Mouse (Mus musculus): ENCODE results near the gene Slc30a2. TPM values are rescaled to one million over a fixed set of nuclear protein-coding genes. Genes with fewer than 3 reads are reported as not detected.

Gene Slc30a2
- total RNA-seq, 4 experiments from 2014 or later, result 0.49 TPM; not detected in 3

DNA sequence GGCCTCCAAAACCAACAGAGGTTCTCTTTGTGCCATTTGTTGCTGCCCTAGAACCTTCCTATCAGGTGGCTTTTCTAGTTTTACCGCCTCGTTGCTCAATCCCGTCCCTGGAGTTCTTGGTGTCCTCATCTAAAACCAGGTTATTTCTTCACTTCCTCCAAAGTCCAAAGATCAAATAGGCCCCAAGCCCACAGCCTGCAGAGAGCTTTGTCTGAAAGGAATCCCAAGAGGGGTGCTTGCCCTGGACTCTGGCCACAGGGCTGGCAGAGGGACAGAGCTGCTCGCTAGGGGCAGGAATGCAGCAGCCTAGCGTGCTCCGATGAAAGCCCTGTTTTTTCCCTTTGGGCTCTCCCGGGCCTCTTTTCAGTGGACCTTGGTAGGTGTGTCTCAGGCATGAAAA lies 54.1 kb downstream of the Slc30a2 start:
- DNase-seq (ENCODE audit: low spot score in 2 of 2), result no peak

DNA sequence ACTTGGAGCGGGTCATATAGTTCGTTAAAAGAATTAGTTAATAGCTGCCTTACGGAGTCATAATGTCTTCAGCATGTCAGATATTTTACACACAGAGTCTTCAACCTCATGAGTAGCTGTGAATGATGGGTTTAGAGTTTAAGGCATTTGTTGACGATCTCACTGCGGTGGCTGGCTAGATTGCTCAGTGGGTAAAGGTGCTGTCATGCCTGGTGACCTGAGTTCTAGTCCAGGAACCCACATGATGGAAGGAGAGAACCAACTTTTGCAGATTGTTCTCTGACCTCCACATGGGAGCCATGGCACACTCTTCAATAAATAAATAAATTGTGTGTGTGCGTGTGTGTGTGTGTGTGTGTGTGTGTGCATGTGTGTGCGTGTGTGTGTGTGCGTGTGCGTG lies 54.8 kb downstream of the Slc30a2 start:
- no peak for DNase-seq (ENCODE audit: low spot score in 2 of 2)

GRCm38 (mm10) chr4:134400206-134400605 lies 57.2 kb downstream of the Slc30a2 start:
- no peak for DNase-seq (ENCODE audit: low spot score in 2 of 2)

- DNase-seq (ENCODE audit: low spot score in 2 of 2), result peak; percentile 65 to 75
These were observed 58.2 kb downstream of the Slc30a2 start for GRCm38 (mm10) chr4:134401181-134401661.

GRCm38 (mm10) chr4:134401856-134402570 lies 59.0 kb downstream of the Slc30a2 start:
- no peak for DNase-seq (ENCODE audit: low spot score in 2 of 2)

DNA sequence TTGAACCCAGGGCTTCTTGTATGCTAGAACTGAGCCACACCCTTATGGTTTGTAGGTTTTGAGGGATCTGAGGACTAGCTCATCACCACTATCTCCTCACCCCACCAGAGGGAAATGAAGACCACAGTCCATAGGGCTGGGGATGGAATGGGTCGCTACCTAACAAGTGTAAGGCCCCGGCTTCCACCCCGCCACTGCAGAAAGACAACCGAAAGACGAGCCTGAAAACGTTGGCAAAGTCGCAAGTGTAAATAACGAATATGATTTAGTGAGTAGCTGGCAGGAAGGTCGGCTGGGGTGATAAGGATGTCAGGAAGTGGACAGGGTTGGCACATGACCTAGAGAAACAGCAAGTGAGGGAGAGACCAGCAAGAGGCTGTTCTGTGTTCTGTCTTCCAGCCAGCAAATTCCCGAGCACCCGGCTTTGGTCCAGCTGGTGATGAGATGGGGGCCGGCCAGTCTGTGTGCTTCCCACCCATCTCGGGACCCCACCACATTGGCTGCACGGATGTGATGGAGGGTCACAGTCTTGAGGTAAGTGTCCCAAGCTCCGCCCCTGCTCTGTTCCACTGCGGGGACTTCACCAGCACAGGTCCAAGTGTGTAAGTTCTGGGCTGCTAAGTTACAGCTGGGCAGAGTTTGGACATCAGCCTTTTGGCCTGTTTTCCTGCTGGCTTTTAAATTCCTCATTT lies 59.7 kb downstream of the Slc30a2 start:
- no peak for DNase-seq (ENCODE audit: low spot score in 2 of 2)

DNA sequence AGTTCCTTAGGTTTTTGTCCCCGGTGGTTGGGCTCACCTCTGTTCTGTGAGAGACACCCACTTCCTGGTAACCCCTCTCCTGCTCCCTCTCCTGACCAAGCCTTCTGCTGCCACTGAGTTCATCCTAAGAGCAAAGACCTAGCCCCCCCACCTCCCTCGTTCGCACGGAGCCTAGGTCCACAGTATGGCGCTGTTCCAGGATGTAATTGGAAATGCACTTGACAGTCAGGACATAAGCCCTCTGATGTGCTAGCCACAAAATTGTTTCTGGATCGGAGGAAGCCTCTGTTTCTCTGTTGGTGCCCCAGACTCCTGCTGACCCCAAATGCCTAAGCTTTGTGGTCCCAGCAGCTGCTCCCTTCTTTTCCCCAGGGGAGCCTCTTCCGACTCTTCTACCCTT lies 60.7 kb downstream of the Slc30a2 start:
- no peak for DNase-seq (ENCODE audit: low spot score in 2 of 2)

Other genes starting within 250 kb of the Slc30a2 start
- gene Cd52, start 248.1 kb upstream of the Slc30a2 start, total RNA-seq (2022), result 10 to 100 TPM in 2 of 4 experiments, 1 to 10 TPM in 2; 1.2 to 52.4 (median 18.2) TPM
- 10 to 100 TPM; 34.7 to 39.5 (median 35.6) TPM for gene Ubxn11, start 240.6 kb upstream of the Slc30a2 start, total RNA-seq (2022)
- gene Sh3bgrl3, start 214.4 kb upstream of the Slc30a2 start, total RNA-seq (2022), result 100 to 1,000 TPM; 185 to 289 (median 252) TPM
- gene Cep85, start 156.1 kb upstream of the Slc30a2 start, total RNA-seq (2022), result 10 to 100 TPM; 16.6 to 19.8 (median 18.6) TPM
- not detected for gene Gm7534, start 140.2 kb upstream of the Slc30a2 start, total RNA-seq (2022)
- under 1 TPM in 1 of 4 experiments, not detected in 3; 0.31 TPM for gene Catsper4, start 115.8 kb upstream of the Slc30a2 start, total RNA-seq (2022)
- gene Cnksr1, start 104.8 kb upstream of the Slc30a2 start, total RNA-seq (2022), result under 1 TPM; 0.51 to 0.89 (median 0.79) TPM
- not detected for gene E130218I03Rik, start 99.5 kb upstream of the Slc30a2 start, total RNA-seq (2022)
- 10 to 100 TPM in 3 of 4 experiments, 1 to 10 TPM in 1; 9.7 to 11.6 (median 11.2) TPM for gene Zfp593, start 97.6 kb upstream of the Slc30a2 start, total RNA-seq (2022)
- gene Gm30191, start 96.2 kb upstream of the Slc30a2 start, total RNA-seq (2022), result not detected
- gene Grrp1, start 89.1 kb upstream of the Slc30a2 start, total RNA-seq (2022), result 1 to 10 TPM; 3.3 to 4.8 (median 3.5) TPM
- 10 to 100 TPM; 14.1 to 20.7 (median 18.6) TPM for gene Pdik1l, start 55.3 kb upstream of the Slc30a2 start, total RNA-seq (2022)
- gene Trim63, start 28.1 kb upstream of the Slc30a2 start, total RNA-seq (2022), result not detected
- 10 to 100 TPM; 36.5 to 47.8 (median 42.9) TPM for gene Extl1, start 40.7 kb downstream of the Slc30a2 start, total RNA-seq (2022)
- 10 to 100 TPM in 1 of 4 experiments, 1 to 10 TPM in 3; 5.5 to 10.5 (median 8.5) TPM for gene Pafah2, start 53.1 kb downstream of the Slc30a2 start, total RNA-seq (2022)
- 100 to 1,000 TPM; 367 to 422 (median 391) TPM for gene Stmn1, start 125.1 kb downstream of the Slc30a2 start, total RNA-seq (2022)
- 10 to 100 TPM; 55.4 to 75.1 (median 63.4) TPM for gene Paqr7, start 153.5 kb downstream of the Slc30a2 start, total RNA-seq (2022)
- under 1 TPM in 3 of 4 experiments, not detected in 1; 0.25 to 0.85 (median 0.33) TPM for gene Aunip, start 167.8 kb downstream of the Slc30a2 start, total RNA-seq (2022)
- gene Mtfr1l, start 192.2 kb downstream of the Slc30a2 start, total RNA-seq (2022), result 10 to 100 TPM; 65.9 to 74.2 (median 67.9) TPM
- gene Selenon, start 209.0 kb downstream of the Slc30a2 start, total RNA-seq (2022), result 10 to 100 TPM; 18.4 to 22.8 (median 21.2) TPM

Data from layer of hippocampus, adult 8-10 months (tissue).